Mouse (Mus musculus) cerebellum, adult 8-10 months (tissue): ENCODE measurements around the gene Mtfr1l.

ENCODE experiments used
- DNase-seq: peaks from one replicate; pipeline ENCODE4 v3.0.0; 2022

Mtfr1l gene

DNA sequence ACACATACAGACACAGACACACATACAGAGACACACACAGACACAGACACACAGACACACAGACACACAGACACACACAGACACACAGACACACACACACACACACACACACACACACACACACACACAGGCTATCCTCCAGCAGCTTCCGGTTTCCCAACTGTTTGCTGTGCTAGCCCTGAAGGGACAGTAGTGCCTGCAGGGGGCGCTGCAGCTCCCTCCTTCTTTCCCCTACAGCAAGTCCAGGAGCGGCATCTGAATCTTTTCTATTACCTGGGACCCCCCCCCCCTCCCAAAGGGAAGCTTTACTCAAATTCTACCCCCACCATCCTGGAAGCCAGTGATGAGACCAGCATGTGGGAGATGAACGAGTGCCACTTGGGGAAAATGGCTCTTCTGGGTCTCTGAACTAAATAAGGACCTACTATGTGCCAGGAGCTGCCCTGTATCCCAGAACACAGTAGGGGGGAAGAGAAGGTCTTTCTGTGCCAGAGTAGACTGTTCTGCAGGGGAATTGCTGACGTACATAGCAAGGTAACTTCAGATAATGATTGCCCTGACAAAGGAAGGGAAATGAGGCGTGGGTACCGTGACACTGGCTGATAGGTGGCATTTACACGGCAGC, 20.9 kb upstream of the Mtfr1l start:
- DNase-seq, result no peak

DNA sequence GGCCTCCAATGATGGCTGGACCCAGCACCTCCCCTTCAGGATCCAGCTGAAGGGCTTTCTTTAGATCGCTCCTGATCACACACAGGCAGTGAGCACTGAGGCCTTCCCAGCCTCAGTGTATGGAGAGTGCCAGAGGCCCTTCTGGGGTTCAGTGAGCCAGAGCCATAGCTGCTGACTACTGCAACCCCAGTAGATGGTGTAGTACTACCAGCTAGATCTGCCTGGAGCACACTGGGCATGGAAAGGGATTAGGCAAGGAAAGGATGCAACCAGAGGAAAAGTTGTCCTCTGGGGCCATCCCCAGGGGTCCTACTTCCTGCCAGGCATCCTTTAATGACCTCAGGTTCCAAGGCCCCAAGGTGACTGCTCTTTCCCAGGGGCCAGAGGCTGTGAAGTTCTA, 18.4 kb upstream of the Mtfr1l start:
- no peak for DNase-seq

DNA sequence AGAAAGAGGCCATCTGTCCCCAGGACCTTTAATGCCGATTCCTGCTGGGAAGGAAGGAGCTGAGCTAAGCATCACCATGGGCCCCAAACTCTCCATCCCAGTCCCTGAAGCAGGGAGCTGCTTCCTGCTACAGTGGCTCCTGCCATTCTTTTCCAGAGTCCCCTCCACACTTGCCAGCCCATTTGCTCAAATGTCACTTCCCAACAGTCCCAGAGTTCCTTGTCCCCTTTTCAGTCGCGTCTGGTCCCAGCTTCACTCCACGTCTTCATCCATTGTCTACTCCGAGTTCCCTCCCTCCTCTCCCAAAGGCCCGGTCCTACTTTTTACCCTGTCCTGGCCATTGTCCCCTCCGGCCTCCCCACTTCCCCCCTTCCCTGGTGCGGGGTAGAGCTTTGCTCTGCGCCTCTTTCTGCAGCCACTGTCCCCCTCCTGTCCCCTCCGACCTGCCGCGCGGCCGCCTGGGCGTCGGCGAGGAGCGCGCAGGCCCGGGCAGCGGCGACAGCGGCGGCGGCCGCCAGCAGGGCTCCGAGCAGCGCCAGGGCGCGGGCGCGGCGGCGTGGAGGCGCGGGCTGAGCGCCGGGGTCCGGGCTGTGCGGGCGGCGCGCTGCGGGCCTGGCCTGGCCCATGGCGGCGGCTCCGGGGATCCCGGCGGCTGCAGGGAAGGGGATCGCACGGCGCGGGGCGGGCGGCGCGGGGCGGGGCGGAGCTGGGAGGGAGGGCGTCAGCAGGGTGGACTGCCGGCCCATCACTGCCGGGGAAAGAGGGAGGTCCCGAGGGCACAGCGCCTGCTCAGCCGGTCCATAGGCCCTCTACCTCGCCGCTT, 16.5 kb upstream of the Mtfr1l start, which contains the start of gene Selenon:
Gene Selenon, minus strand, starts transcription at position 673 of the 823 bp plus-strand sequence.
- DNase-seq, result no peak

DNA sequence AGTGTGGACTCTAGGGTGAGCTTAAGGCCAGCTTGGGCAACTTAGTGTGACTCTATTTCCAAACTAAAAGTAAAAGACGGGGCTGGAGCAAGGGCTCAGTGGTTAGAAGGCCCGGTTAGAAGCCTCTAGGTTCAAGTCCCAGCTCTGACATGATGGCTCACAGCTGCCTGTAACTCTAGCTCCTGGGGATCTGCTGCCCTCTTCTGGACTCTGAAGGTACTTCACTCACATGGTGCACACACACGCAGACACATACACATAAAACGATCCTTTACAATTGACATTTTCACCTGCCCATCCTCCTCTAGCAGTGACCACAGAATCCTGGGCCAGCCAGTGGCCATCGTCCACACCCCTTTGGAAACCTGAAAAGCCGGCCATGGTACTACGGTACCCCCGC, 14.7 kb upstream of the Mtfr1l start:
- DNase-seq, result no peak

DNA sequence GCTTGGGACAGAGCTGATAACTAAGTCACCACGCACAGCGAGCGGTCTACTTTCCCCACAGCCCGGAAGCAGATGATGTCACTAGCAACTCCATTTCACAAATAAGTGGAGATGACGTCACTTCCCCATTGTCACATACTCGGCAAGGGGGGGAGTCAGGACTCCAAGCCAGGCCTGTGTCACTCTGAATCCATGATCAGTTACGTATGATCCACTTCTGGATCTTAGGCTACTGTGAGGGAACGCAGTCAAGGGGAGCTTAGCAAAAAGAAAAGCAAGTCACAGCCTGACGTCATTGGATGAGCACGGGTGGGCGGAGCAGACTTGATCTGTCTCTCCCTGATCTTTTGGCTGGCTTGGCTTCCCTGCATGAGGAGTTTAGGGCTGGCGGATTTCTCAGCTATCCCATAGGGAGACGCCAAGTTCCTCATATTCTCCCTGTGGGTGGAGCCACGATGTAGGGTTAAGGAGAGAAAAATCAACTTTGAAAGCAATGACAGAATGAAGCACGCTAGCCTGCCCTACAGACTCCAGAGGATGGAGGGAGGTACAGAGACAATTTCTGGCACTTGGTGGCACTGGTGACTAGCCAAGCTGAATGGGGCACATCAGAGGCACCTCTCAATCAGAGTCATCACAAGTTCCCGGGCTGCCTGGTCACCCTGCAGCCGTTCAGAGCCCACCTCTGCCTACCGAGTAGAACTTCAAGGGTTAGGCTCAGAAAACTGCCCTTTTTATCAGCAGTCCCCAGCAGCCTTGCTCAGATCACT, 13.2 kb upstream of the Mtfr1l start:
- no peak for DNase-seq

DNA sequence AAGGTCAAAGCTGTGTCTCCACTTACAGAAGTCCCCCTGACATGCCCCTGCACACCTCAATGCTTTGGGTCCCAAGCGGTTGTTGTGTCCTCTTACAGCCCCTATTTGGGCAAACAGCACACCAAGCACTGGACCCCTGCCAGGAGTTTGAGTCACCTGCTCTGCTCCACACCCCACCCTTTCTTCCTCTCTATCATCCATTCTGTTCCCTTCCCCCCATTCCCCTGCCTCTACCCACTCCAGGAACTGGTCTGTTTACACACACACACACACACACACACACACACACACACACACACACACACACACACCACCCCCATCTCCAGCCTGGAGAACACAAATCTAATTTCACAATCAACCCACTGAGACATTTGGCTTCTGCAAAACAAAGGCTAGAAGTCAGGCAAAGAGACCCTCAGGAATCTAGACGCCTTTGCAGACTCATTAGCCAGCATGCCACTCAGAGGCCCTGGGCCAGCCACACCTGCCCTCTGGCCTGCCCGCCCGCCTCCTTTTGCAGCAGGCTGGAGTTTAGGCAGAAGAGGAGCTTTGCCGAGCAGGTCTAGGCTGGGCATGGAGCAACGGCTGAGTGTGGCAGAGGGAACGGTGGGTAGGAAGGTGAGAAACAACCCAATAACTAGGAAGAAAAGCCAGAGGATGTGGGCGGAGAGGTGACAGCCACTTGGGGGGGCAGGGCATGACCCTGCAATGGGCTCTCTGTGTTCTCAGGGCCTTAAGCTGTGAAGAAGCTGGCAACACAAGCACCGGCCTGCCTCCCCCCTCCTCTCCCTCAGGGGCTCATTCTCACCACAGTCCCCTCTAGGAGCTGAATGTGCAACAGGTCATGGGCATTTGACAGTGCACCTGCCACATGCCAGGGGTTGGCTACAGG, 11.9 kb upstream of the Mtfr1l start:
- peak; percentile 55 for DNase-seq

DNA sequence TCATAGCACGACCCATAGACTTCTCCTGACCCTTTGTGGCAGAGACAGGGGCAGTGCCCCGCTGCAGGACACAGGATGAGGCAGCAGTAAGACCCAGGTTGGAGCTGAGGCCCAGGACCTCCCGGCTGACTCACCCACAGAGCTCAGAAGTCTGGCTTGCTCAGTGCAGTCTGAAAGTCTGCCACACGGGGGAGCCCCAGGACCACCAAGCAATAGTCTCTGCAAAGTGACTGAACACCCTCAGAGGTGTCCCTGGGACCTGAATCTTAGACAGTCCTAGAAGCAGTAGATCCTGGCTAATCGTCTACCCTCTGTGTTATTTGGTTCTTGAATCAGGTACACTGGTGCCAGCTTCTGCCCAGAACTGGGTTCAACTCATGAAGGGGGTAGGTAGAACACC, 8.1 kb upstream of the Mtfr1l start:
- DNase-seq, result peak; percentile 96

DNA sequence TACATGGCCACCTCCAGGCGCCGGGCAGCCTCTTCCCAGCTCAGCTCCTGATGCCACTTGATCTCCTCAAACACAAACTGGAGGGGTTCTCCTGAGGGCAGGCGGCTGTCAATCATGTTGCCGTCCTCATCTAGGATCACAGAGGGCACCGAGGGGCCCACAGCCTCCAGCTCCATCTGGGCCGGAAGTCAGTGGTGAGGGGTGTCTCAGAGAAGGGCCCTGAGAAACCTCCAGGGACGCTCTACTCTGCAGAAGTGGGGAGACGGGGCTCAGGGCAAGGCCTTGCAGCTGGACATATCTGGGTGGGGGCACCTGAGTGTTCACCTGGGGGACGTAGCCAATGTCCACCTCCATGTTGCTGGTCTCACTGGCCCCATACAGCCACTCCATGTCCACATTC, 7.5 kb upstream of the Mtfr1l start:
- no peak for DNase-seq

DNA sequence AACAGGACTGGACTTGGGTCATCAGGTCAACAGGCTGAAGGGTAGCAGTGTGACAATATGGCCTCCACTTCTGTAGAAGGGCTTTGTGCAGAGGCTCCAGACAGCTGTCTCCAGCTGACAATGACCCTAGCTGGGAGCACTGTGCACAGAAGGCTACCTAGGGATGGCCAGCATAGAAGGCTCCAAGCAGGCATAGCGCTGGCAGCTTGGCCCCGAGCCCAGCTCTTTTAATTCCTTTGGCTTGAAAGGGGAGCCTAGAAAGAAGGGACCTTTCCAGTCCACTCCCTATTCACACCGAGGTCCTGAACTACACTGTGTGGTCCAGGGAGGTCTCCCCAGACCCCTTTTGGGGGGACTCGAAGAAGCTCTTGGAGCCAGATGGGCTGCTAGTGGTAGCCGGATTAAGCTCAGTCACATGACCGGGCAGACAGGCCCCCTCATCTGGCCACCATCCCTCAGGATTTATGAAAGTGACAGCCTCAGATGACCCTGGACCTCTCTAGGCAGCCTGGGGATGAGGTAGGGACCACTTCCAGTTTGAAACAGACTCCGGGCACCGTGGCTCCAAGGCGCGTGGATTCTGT, 3.9 kb upstream of the Mtfr1l start:
- DNase-seq, result no peak

DNA sequence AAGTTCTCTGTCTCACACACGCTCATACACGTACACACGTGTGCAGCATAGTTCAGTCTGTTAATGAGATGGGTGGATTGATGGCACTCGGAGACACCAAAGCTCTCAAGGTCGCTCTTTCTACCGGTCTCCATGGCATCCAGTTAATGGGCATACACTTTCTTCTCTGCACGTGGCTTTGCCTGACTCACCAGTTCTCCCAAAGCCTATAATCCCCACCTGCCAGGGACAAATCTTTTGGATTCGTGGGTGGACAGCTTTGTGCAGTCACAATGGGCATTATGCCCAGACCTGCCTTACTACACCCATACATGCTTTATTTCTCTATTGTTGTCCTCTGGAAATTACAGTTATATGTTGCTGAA, 582 bp upstream of the Mtfr1l start:
- no peak for DNase-seq

DNA sequence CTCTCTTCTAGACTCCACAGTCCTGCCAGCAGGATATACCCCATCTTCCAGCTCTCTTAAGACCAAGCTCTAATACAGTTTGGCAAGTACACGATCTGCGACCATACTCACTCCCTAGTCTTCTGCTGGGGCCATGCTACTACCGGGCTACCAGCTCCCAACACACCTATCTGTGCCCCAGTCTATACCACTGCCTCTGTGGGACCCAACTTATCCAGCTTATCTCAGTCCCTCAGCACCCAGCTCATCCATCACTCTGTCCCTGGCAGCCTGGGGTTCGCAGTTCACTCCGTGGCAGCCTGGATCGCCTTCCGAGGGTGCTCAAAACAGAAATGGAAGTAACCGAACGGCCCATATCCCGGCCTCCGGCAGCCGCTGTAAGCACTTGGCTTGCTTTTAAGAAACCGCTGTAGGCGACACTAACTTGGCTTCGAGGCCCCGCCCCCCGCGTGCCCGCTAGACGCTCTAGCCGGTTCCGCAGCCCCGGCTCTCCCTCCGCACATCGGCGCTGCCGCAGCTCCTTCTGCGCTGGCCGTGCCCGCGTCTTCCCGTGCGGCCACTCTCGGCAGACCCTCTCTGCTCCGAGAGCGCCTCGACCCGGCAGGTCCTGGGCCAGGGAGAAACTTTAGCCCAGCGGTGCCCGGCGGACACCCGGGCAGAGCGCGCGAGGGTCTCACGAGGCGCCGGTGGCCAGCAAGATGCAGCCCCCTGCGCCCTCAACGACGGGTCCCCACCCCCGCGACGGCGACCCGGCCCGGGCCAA, 882 bp downstream of the Mtfr1l start:
- DNase-seq, result no peak

DNA sequence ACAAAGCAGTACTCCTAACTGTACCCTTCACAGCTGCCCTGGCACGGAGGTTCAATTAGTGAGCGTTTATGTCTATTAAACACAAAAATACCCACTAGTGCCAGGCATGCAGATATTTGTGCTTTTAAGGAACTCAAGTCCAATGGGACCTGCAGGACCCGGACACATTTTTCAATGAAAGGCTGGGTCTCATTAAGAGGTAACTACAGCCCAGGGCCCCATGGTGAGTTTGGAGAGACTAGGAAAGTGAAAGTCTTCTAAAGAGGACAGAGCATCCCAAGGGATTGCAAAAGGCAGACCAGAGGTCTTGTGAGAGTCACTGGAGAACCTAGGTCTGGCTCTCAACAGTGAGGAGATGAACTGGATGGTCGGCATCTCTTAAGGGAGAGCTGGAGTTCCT, 1.8 kb downstream of the Mtfr1l start:
- DNase-seq, result no peak

DNA sequence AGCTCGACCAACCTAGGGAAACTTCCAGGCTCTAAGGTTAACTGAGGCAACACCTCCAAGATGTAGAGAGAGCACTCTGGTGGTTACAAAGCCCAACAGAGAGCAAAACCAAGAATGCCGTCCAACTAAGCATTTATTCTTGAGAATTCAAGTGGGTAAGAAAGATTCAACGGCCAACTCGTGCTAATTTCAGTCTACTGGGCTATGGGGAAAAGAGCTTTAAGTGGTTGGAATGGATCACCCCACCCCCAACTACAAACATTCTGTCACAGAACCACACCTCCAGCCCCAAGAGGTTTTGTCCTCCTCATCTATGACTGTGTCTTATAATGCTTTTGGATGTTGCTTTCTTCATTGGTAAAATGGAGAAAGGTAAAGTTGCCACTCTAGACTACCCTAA, 2.3 kb downstream of the Mtfr1l start:
- DNase-seq, result no peak

DNA sequence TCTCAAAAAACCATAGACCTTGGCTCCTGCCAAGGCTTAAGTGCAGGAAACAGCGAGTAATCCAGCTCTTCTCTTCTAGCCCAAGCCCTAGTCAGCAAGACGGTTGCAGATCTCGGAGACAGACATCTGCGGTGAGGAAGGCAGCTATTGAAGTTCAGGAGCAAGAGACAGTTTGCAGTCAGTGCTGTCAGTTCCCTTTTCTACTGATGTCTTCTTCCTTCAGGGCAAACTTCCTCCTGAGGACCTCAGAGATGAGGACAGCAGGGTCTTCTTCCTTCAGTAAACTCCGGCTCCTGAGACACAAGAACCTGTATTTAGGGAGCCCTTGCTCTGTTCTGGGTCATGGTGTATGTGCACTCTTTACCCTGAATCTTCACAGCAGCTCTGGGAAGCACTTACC, 9.0 kb downstream of the Mtfr1l start:
- no peak for DNase-seq

DNA sequence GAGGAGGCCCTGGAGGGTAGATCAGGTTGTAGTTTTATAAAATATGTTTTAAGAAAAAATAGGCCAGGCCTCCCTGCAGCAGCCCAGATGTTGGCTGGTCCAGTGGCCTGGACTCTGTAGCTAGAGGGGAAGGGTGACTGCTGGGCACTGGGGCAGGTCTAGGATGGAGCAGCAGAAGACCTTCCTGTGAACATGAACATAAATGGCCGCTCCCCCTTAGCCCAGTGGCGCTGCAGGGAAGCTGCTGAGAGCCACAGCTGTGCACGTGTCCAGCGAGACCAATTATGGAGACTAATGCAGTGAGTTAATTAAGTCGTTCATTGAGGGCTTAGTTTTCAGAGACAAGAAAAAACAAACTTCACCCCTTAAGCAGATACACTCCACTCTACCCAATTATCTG, 9.4 kb downstream of the Mtfr1l start:
- no peak for DNase-seq

DNA sequence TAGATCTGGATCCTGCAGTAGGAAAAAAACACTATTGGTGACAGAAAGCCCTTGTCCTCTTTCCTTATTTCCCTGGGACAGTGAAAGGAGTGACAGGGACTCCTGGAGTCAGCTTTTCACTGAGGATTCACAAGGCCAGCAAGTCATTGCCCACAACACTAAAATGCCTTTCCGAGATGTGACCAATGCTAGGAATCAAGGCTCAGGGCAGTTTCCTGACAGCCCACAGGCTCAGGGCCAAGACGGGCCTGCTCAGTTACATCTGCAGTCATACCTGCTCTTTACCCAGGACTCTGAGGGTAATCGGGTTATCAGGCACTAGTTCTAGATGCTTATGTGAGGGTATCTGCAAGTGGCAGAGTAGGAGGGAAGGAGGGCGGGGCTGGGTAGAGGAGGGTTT, 11.7 kb downstream of the Mtfr1l start:
- no peak for DNase-seq

DNA sequence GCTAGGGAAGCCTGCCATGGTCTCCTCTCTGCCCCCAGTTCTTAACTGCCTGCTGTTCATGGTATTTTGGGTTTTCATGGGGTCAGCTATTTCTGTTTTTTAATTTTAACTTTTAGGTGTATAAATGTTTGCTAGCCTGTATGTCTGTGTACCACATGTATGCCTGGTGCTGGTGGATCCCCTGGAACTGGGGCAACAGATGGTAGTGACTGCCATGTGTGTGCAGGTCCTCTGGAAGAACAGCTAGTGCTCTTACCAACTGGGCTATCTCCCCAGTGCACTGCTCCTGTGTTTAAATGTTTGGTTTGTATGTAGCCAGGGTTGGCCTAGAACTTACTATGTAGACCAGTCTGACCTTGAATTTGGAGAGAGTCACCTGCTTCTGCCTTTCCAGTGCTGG, 15.9 kb downstream of the Mtfr1l start:
- no peak for DNase-seq

DNA sequence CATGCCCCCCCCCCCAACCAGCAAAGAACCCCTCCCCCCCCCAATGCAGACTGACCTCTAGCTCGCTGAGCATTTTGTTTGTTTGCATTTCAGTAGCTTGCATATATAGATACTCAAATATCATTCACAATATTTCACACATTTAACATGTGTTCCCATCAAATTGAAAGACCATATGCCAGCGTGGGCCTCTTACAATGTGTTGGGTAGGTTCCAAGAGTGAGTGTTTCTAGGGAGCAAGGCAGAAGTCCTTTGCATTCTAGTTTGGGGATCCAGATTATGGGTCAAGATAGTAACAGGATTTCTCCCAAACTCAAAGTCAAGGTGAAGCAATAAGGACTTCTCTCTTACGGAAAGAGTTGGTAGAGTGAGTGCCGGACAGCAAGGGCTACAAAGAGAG, 16.6 kb downstream of the Mtfr1l start:
- DNase-seq, result no peak

DNA sequence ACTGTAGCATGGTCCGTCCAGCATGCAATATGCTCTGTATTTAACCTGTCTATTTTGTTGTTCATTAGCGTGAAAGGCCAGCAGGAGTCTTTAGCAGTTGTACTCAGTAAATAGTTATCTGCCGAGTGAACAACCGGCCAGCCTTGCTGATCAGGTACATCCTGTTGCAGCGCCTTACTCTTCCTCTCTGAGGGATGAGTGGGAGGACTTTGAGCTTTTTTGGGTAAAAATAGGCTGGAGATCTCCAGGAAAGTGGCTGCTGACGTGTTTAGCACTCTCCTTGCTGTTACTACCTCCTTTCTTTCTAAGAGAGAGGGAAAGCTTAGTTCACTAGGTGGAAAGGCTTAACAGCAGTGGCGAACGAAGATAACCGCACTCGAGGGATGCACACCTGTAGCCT, 17.5 kb downstream of the Mtfr1l start:
- no peak for DNase-seq

DNA sequence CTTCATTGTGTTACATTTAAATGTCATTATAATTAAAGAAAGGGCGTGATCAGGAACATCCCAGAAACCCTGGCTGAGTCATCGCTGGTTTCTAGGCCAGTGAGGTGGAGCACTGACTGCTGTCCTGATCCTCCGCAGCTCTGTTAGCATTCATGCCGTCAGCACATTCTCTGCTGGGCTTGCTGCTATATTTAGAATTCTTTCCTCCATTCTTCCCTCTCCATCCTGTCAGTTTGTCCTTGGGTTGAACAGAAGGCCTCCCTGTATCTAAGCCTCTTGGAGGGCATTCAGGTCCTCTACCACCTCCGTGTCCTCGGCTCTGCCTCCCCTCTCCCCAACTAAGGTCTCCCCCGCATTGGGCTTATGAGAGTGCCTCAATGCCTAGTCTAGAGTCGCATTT, 18.2 kb downstream of the Mtfr1l start:
- DNase-seq, result no peak

DNA sequence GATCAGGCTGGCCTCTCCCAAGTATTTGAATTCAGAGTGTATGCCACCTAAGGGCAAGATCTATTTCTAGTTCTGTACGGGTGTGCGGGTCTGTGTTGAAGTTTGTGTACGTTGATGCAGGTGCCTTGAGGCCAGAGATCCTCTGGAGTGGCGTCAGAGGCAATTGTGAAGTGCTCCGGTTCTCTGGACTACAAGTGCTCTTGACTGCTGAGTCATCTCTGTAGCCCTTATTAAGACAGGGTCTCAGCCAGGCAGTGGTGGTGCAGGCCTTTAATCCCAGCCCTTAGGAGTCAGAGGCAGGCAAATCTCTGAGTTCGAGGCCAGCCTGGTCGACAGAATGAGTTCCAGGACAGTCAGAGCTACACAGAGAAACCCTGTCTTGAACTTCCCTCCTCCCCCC, 19.6 kb downstream of the Mtfr1l start:
- DNase-seq, result no peak
